Mouse (Mus musculus) B cell, adult 2 months (primary cell): ENCODE measurements around the gene 1700001P01Rik.
"Not testable (repeated sequence)": the region's sequence is repeated elsewhere in the genome, so short reads cannot be mapped to it uniquely, and the experiment has no call there.

ENCODE experiments used
- DNase-seq, 2 experiments: peaks; one replicate each; pipeline ENCODE4 v3.0.0; 2022

Gene 1700001P01Rik

GRCm38 (mm10) chr11:97790778-97791438 is 15.2 kb upstream of the 1700001P01Rik start:
- not testable (repeated sequence) for DNase-seq

GRCm38 (mm10) chr11:97789727-97790126 is 14.0 kb upstream of the 1700001P01Rik start:
- DNase-seq, result no peak

GRCm38 (mm10) chr11:97787961-97788360 is 12.2 kb upstream of the 1700001P01Rik start:
- no peak for DNase-seq

- DNase-seq, result no peak
These were observed 6.8 kb upstream of the 1700001P01Rik start for GRCm38 (mm10) chr11:97782564-97782895.

DNA sequence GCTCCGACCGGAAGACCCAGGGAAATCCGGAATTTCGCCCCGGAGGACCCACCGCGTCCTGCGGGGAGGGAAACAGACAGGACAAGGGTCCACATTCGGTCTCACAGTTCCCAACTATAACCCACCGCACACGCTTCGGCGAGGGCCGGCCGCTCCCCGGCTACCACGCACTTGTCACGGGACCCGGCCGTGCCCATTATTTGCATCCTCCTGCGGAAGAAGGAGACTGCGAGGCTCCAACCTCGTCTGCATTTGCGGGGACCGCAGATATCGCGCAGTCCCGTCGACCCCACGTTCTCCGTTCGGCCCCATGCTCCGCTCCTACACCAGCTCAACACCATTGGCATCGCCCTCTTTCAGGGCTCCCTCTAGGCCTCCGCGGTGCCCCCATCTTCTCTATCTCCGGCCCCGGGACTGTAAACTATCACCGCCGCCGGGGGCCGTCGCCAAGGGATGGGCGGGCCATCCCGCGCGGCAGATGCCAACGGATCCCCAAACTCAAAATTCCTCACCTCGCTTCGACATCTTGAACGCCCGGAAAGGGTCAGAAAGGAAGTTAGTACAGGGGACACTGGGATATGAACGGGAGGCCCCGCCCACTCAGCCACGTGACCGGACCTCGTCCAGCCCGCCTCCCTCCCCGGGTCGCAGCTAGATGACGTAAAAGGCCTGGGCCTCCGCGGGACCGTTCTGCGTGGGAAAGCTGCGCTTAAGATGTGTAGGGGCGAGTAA is 6.3 kb upstream of the 1700001P01Rik start, which contains the start of gene Rpl23:
Rpl23 (minus strand) TSS at position 606 of the 732 bp plus-strand sequence.
- DNase-seq, result peak; percentile 100

GRCm38 (mm10) chr11:97781478-97781831 is 5.7 kb upstream of the 1700001P01Rik start:
- no peak for DNase-seq

- DNase-seq, result no peak
These were observed 4.4 kb upstream of the 1700001P01Rik start for GRCm38 (mm10) chr11:97779968-97780701.

DNA sequence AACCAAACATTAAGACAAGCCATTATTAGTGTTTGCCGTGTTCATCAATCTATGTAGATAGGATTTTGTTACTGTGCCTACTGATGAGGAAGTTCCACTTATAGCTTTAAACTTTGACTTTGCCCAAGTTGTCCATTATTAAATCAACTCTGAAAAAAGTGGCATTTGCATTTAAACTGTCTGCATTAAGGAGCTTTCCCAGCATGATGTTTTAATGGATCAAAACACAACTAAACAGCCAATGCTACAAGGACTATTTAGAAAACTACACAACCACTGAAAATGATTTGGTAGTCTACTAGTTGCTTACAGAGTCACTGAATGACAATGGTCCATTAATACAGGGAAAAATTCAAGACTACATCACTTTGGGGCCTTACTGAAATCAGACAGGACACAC is 3.2 kb upstream of the 1700001P01Rik start:
- no peak for DNase-seq

DNA sequence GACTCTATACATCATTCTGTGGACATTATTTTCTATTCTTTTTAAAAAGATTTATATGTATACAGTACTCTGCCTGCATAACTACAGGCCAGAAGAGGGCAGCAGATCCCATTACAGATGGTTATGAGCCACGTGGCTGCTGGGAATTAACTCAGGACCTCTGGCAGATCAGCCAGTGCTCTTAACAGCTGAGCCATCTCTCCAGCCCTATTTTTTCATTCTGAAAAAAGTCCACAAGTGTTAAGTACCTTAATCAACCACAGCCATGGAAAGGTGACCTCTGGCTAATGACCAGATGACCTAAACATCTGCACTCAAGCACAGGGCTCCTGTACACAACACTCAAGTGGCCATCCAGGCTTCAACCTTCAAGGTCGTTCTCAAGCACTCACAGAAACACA is 1.4 kb upstream of the 1700001P01Rik start:
- DNase-seq, result peak; percentile 49 to 52

GRCm38 (mm10) chr11:97776497-97777128 is 895 bp upstream of the 1700001P01Rik start:
- no peak for DNase-seq

- DNase-seq, result no peak
These were observed 532 bp downstream of the 1700001P01Rik start for GRCm38 (mm10) chr11:97775186-97775585.

- no peak for DNase-seq
These were observed 4.3 kb downstream of the 1700001P01Rik start for GRCm38 (mm10) chr11:97771410-97771809.

DNA sequence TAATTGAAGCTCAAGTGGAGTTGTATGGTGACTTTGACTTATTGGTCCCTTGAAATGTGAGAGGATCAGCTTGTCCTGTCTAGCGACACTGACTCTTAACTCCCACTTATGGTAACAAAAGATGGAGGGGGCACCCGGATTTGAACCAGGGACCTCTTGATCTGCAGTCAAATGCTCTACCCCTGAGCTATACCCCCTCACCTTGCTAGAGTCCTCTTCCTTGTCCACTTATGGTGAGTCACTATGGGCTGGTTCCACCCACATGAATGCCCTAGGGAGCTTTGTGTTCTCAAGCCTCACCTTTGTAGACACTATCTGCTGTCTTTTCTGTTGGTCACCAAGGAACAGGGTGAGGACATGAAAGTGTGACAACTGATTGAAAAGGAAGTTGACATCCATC is 6.0 kb downstream of the 1700001P01Rik start:
- DNase-seq, result no peak

DNA sequence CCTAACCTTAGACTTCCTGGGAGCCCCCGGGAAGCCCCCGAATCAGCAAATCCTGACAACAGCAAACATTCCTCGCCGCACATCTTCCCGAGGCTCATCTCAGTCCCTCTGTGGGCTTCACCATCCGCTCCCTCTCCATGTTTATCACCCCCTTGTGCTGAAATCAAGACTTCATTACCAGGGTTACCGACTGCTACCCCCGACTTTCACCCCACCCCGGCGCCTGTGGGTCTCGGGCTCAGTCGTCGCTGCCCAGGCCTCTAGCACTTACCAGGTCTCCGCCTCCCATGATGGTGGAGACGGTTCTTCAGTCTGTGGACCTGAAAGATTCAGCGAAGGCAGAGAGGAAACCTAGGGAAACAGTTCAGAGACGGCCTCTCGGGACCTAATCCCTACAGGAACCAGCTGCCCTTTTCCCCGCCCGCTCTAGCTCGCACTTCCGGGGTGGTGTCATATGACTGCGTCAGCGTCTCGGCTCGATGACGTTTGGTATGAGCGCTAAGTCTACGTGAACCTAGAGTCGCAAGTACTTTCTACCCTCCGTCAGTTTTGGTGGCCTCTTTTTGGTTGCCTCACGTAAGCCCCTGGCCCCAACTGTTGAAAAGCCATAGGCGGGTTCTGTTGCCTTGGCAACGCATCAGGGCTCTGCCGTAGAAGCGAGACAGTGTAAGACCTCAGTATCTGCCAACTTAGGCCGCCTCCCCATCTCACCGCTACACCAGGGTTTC is 9.4 kb downstream of the 1700001P01Rik start, which contains the start of gene Cwc25:
Cwc25 (minus strand) TSS at position 403 of the 728 bp plus-strand sequence.
- peak; percentile 96 to 97 for DNase-seq

DNA sequence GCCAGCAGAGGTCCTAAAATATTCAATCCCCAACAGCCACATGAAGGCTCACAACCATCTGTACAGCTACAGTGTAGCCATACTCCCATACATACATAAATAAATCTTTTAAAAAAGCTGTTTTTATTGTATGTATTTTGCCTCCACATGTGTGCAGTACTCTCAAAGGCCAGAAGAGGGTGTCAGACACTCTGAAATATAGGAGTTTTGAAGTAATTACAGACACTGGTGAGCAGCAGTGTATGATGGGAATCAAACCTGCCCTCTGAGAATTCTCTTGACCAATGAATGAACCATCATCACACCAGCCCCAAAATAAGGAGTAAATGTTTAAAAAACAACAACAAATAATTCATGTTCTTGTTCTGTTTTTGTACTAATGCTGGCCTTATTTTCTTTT is 14.1 kb downstream of the 1700001P01Rik start:
- no peak for DNase-seq

DNA sequence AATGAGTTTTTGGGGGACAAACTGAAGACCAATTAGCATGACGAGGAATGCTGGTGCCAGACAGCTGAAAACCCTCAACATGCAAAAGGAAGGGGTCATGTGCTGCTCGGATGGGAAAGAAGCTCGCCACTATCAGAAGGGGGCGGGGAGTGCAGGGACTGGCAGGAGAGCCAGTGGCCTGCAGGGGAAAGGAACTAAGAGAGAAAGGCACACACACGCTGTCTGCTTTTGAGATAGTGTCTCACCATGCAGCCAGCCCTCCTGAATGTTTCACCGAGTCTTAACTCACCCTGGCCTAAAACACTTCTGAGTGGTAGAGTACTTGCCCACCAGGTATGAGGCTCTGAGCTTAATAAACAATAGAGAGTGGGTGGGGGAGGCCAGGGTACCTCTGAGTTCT is 16.8 kb downstream of the 1700001P01Rik start:
- no peak for DNase-seq

DNA sequence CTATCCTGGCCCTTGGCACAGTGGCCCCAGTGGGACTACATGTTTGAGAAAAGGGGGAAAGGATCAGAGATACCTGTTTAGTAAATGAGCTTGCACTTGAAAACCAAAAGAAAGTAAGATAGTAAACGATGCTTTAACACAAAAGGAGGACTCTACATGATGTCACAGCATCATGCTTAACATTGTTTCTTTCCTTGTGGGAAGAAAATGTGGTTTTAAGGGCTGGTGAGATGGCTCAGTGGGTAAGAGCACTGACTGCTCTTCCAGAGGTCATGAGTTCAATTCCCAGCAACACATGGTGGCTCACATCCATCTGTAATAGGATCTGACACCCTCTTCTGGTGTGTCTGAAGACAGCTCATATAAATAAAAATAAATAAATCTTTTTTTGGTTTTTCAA is 17.6 kb downstream of the 1700001P01Rik start:
- no peak for DNase-seq

DNA sequence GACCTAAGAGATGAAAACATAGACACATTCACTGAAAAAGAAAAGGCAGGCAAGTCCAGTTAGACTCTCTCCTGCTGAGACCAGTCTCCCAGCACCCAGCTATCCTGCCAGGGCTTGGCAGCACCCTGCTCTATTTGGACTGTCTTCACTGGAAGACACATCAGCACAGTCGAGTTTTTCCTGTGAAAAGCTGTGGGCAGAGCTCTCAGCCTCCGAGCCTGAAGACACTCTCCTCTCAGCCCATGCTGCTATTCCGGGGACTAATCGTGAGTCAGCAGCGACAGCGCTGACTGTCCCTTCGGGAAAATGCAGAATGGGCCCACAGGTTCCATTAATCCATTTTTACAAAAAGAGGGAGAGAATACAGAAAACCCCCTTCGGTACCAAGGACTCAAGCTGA is 22.4 kb downstream of the 1700001P01Rik start:
- DNase-seq, result no peak

- no peak for DNase-seq
These were observed 27.2 kb downstream of the 1700001P01Rik start for GRCm38 (mm10) chr11:97748496-97748895.

DNA sequence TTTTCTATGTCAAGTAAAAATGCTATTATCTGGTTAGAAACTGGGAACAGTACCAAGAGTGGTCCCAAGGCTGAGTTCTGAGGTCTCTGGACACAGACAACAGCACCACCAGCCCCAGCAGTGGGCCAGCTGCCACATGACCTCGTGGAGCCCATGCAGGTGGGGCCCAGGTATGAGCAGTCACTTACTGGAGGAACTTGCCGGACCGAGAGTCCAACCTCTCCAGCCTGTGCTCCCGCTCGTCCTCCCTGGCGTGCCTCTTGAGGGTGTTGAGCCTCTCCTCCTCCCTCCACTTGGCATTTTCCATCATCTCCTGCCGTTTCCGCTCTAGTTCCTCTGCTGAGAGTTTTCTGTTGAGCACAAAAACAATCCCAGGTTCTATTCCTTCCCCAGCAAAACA is 27.9 kb downstream of the 1700001P01Rik start:
- DNase-seq, result no peak

- no peak for DNase-seq
These were observed 30.4 kb downstream of the 1700001P01Rik start for GRCm38 (mm10) chr11:97745331-97745721.

DNA sequence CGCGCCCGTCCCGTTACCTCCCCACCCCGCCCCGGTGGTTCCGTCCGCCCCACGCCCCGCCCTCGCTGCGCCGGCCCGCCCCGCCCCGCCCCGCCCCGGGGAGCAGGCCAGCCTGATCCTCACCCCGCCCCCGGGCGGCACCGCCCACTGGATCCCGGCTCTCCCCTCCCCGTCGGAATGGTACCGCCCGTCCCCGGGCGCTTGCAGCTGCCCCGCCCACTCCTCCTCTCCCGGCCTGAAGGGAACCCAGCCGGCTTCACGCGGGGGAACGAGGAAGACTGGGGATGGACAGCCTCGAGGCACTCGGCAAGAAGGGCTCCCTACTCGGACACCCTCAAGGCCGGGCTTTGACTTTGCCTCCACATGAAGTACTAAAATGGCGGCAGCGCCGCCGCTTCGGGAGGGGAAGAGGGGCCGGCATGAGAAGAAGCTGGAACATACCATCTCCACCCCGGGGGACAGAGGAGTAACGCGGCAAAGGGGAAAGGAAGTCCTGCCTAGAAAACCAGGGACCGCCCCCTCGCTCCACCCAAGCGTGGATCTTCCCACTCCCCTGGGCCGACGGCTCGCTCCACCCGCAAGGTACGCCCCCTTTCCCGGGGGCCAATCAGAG is 30.9 kb downstream of the 1700001P01Rik start:
- peak; percentile 98 for DNase-seq
